Mouse (Mus musculus) C2C12 (cell line): Measurements from ENCODE around the gene Plet1. TPM values are rescaled to one million over a fixed set of nuclear protein-coding genes. Genes with fewer than 3 reads are reported as not detected.

ENCODE experiments used
- H3K27me3 ChIP-seq: one replicate; pipeline ENCODE4 v1.6.1; 2011; ENCODE audit not compliant: control insufficient read depth, insufficient read depth, insufficient read length
- H3K36me3 ChIP-seq: one replicate; pipeline ENCODE4 v1.6.1; 2011; ENCODE audit not compliant: control insufficient read depth, insufficient read depth
- H3K4me3 ChIP-seq: one replicate; pipeline ENCODE4 v1.5.1; 2011; ENCODE audit warnings: mild to moderate bottlenecking, control low read depth; ENCODE audit not compliant: poor library complexity, insufficient read depth, severe bottlenecking
- H3K79me2 ChIP-seq: one replicate; pipeline ENCODE4 v1.6.1; 2011; ENCODE audit not compliant: control insufficient read depth, insufficient read depth
- H3K79me3 ChIP-seq: one replicate; pipeline ENCODE4 v1.6.1; 2011; ENCODE audit warnings: low read depth, control low read depth
- H3ac ChIP-seq: one replicate; pipeline ENCODE3; 2011; ENCODE audit warnings: low read depth; ENCODE audit not compliant: control insufficient read depth, insufficient read length
- CEBPB ChIP-seq: IDR thresholded peaks from one replicate; pipeline ENCODE4 v1.6.1; 2011; ENCODE audit warnings: low read depth, mild to moderate bottlenecking, control low read depth, moderate library complexity
- CTCF ChIP-seq: IDR thresholded peaks from one replicate; pipeline ENCODE4 v1.5.1; 2011; ENCODE audit not compliant: control insufficient read depth, insufficient read depth, insufficient read length
- FOSL1 ChIP-seq: IDR thresholded peaks from one replicate; pipeline ENCODE4 v1.8.0; 2011; ENCODE audit warnings: mild to moderate bottlenecking, low read length; ENCODE audit not compliant: poor library complexity, insufficient read depth, severe bottlenecking
- MAX ChIP-seq: IDR thresholded peaks from one replicate; pipeline ENCODE4 v1.6.1; 2011; ENCODE audit warnings: mild to moderate bottlenecking, control low read depth
- MYOD1 ChIP-seq: IDR thresholded peaks from one replicate; pipeline ENCODE4 v1.6.1; 2011; ENCODE audit warnings: low read depth; ENCODE audit not compliant: control insufficient read depth, insufficient read length
- MYOG ChIP-seq: IDR thresholded peaks from one replicate; pipeline ENCODE4 v1.6.1; 2011; ENCODE audit not compliant: control insufficient read depth, insufficient read length; ENCODE audit errors: extremely low read depth
- USF1 ChIP-seq: IDR thresholded peaks from one replicate; pipeline ENCODE4 v1.6.1; 2011; ENCODE audit warnings: low read depth, mild to moderate bottlenecking, control low read depth, moderate library complexity
- polyA plus RNA-seq: library from polyadenylated mRNA; unstranded; fragments of >200 nt; fragmentation: generic; extraction: Trizol; gene quantifications from one replicate; pipeline ENCODE4 v1.2.1, GENCODE M21; 2012; ENCODE audit warnings: missing spikeins

The Plet1 gene
- polyA plus RNA-seq, 1 experiment = 0.35 TPM

- Histone ChIP-seq H3K79me2 (no peaks in the 10 kb centered on the region), H3K4me3 (no peak overlapping the region), H3ac (no peak overlapping the region), H3K36me3 (no peaks in the 10 kb centered on the region), H3K27me3 (no peaks in the 10 kb centered on the region), H3K79me3 (no peaks in the 10 kb centered on the region)
- no peak for TF ChIP-seq CEBPB
- peak; percentile 36 for TF ChIP-seq FOSL1
These were observed 17.7 kb upstream of the Plet1 start for GRCm38 (mm10) chr9:50476651-50477050.

GRCm38 (mm10) chr9:50477270-50477669, 17.1 kb upstream of the Plet1 start:
- no peak for TF ChIP-seq MYOG
- no peak for TF ChIP-seq MYOD1
- TF ChIP-seq FOSL1 = no peak
- TF ChIP-seq CTCF = no peak
- TF ChIP-seq MAX = no peak
- no peak for TF ChIP-seq CEBPB
- Histone ChIP-seq H3K4me3 (no peak overlapping the region), H3K79me3 (no peaks in the 10 kb centered on the region), H3K79me2 (no peaks in the 10 kb centered on the region), H3ac (no peak overlapping the region), H3K36me3 (no peaks in the 10 kb centered on the region), H3K27me3 (no peaks in the 10 kb centered on the region)

- TF ChIP-seq MYOD1 (no peak), MAX (no peak), MYOG (no peak), CEBPB (no peak), USF1 (no peak), FOSL1 (no peak), CTCF (no peak)
- H3K4me3 ChIP-seq = no peak overlapping the region
- no peaks in the 10 kb centered on the region for H3K36me3 ChIP-seq
- no peaks in the 10 kb centered on the region for H3K79me2 ChIP-seq
- no peaks in the 10 kb centered on the region for H3K79me3 ChIP-seq
- no peaks in the 10 kb centered on the region for H3K27me3 ChIP-seq
- no peak overlapping the region for H3ac ChIP-seq
These were observed 15.5 kb upstream of the Plet1 start for GRCm38 (mm10) chr9:50478826-50479225.

- TF ChIP-seq USF1 = no peak
- H3K79me3 ChIP-seq = no peaks in the 10 kb centered on the region
- no peaks in the 10 kb centered on the region for H3K27me3 ChIP-seq
- H3K4me3 ChIP-seq = no peak overlapping the region
- H3K79me2 ChIP-seq = no peaks in the 10 kb centered on the region
- H3K36me3 ChIP-seq = no peaks in the 10 kb centered on the region
- H3ac ChIP-seq = no peak overlapping the region
These were observed 14.8 kb upstream of the Plet1 start for GRCm38 (mm10) chr9:50479476-50479875.

GRCm38 (mm10) chr9:50482743-50483142, 11.6 kb upstream of the Plet1 start:
- Histone ChIP-seq H3K36me3 (no peaks in the 10 kb centered on the region), H3K79me2 (no peaks in the 10 kb centered on the region), H3ac (no peak overlapping the region), H3K27me3 (no peaks in the 10 kb centered on the region), H3K79me3 (no peaks in the 10 kb centered on the region), H3K4me3 (no peak overlapping the region)
- TF ChIP-seq MAX (no peak), CEBPB (no peak), USF1 (no peak), FOSL1 (no peak), MYOD1 (no peak), CTCF (no peak), MYOG (no peak)

GRCm38 (mm10) chr9:50485521-50485920, 8.8 kb upstream of the Plet1 start:
- no peaks in the 10 kb centered on the region for H3K27me3 ChIP-seq
- H3ac ChIP-seq = no peak overlapping the region
- no peak overlapping the region for H3K4me3 ChIP-seq
- no peaks in the 10 kb centered on the region for H3K36me3 ChIP-seq
- no peaks in the 10 kb centered on the region for H3K79me3 ChIP-seq
- TF ChIP-seq USF1 = no peak
- TF ChIP-seq CTCF = no peak
- TF ChIP-seq MYOG = no peak
- no peak for TF ChIP-seq CEBPB
- TF ChIP-seq MAX = no peak
- no peak for TF ChIP-seq FOSL1
- no peak for TF ChIP-seq MYOD1
- no peaks in the 10 kb centered on the region for H3K79me2 ChIP-seq
